Mouse (Mus musculus) stomach, embryonic 16.5 days (tissue): ENCODE data around the gene Rras2. TPM values are rescaled to one million over a fixed set of nuclear protein-coding genes. Genes with fewer than 3 reads are reported as not detected.

Source experiments
- ATAC-seq: fragments of 200-750 bp; cut with Nextera tagmentation; 2 replicates; pipeline ENCODE4 v1.8.0; 2017; ENCODE audit warnings: moderate number of reproducible peaks, moderate TSS enrichment; ENCODE audit not compliant: insufficient read depth, low FRiP score
- H3K27ac ChIP-seq: fragments of 300-500 bp; sonication (generic); 2 replicates; pipeline ENCODE4 v1.5.1; 2014; ENCODE audit warnings: low read length
- H3K27me3 ChIP-seq: fragments of 300-500 bp; sonication (generic); 2 replicates; pipeline ENCODE4 v1.6.1; 2014; ENCODE audit warnings: low read length, control low read depth, mixed read lengths; ENCODE audit not compliant: control insufficient read depth, insufficient read depth
- H3K36me3 ChIP-seq: fragments of 300-500 bp; sonication (generic); 2 replicates; pipeline ENCODE4 v1.6.1; 2014; ENCODE audit warnings: low read length; ENCODE audit not compliant: control insufficient read depth, insufficient read depth
- H3K4me1 ChIP-seq: fragments of 300-500 bp; sonication (generic); 2 replicates; pipeline ENCODE4 v1.6.1; 2014; ENCODE audit warnings: low read length, control low read depth, mixed read lengths; ENCODE audit not compliant: control insufficient read depth, insufficient read depth
- H3K4me2 ChIP-seq: fragments of 300-500 bp; sonication (generic); 2 replicates; pipeline ENCODE4 v1.6.1; 2014; ENCODE audit warnings: low read depth, low read length, mixed read lengths
- H3K4me3 ChIP-seq: fragments of 300-500 bp; sonication (generic); replicated peaks from 2 replicates; pipeline ENCODE4 v1.5.1; 2014; ENCODE audit warnings: mild to moderate bottlenecking, low read length
- H3K9ac ChIP-seq: fragments of 300-500 bp; sonication (generic); 2 replicates; pipeline ENCODE4 v1.6.1; 2014; ENCODE audit warnings: low read length
- H3K9me3 ChIP-seq: fragments of 300-500 bp; sonication (generic); replicated peaks from 2 replicates; pipeline ENCODE4 v1.6.1; 2016; ENCODE audit warnings: low read length, control low read depth; ENCODE audit not compliant: control insufficient read depth
- WGBS: fragments of 180-500 bp; shearing (Covaris S2); extraction: QIAGEN DNeasy Blood & Tissue Kit; methylation state at CpG from one replicate; pipeline ENCODE4 v1.1.7; 2014; 5-methylcytosine and 5-hydroxymethylcytosine counted together
- polyA plus RNA-seq: library from polyadenylated mRNA; unstranded; fragments of >200 nt; fragmentation: Nextera tagmentation; extraction: Ambion mirVana; gene quantifications from 2 replicates; pipeline ENCODE4 v1.2.1, GENCODE M21; 2015

Rras2 gene
- 19.5 and 22.9 TPM in 2 replicates for polyA plus RNA-seq

GRCm38 (mm10) chr7:114117444-114117905, at the start of gene Rras2:
Rras2 (minus strand) TSS chr7:114117781.
- ATAC-seq: peak; percentile 97
- under 1% methylated on average over 55 of the region's 55 CpGs for WGBS
- no peaks in the 10 kb centered on the region for H3K9me3 ChIP-seq
- H3K36me3 ChIP-seq: no peaks in the 10 kb centered on the region
- H3K9ac ChIP-seq: peak within 1 kb of the TSS; percentile 90
- no peaks in the 10 kb centered on the region for H3K27me3 ChIP-seq
- peak within 1 kb of the TSS; percentile 85 for H3K4me2 ChIP-seq
- peaks cover 9% of the 10 kb centered on the region for H3K4me1 ChIP-seq
- H3K27ac ChIP-seq: peak within 1 kb of the TSS; percentile 94
- peak within 1 kb of the TSS; percentile 86 for H3K4me3 ChIP-seq

GRCm38 (mm10) chr7:114162975-114163374, 45.4 kb upstream of the Rras2 start:
- no peaks in the 10 kb centered on the region for H3K36me3 ChIP-seq
- H3K27me3 ChIP-seq: no peaks in the 10 kb centered on the region
- no peaks in the 10 kb centered on the region for H3K4me1 ChIP-seq
- no peak overlapping the region for H3K9ac ChIP-seq
- no peak overlapping the region for H3K27ac ChIP-seq
- H3K9me3 ChIP-seq: no peaks in the 10 kb centered on the region
- WGBS: 75% methylated on average over 5 of the region's 5 CpGs
- no peak for ATAC-seq
- H3K4me2 ChIP-seq: no peak overlapping the region
- H3K4me3 ChIP-seq: no peak overlapping the region

GRCm38 (mm10) chr7:114161101-114161500, 43.5 kb upstream of the Rras2 start:
- Histone ChIP-seq H3K4me2 (no peak overlapping the region), H3K27ac (no peak overlapping the region), H3K36me3 (no peaks in the 10 kb centered on the region), H3K4me1 (no peaks in the 10 kb centered on the region), H3K27me3 (no peaks in the 10 kb centered on the region), H3K9me3 (no peaks in the 10 kb centered on the region), H3K4me3 (no peak overlapping the region), H3K9ac (no peak overlapping the region)
- no peak for ATAC-seq
- 76% methylated on average over 8 of the region's 8 CpGs for WGBS

DNA sequence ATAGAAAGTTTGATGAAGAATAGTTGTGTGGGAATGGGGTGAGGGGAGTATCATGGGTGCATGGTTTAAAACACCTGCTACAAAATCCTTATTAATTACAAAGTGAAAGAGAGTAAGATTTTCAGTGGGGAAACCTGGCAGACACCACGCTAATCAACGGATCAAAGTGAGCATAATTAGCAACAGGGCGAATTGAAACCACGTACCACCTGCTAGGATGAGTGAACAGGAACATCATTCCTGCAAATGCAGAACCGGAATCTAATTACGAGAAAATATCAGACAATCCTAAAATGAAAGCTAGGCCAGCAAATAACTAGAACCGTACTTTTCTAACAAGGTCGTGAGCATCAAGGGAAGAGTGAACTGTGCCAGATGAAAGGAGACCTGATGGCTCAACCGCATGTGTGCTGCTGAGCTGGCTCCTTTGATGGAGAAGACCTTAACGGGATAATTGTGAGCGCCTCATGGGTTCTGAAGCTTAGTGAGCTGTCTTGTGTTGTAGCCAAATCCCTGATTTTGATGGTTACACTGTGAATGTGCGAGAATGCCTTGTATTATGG, 40.2 kb upstream of the Rras2 start:
- no peaks in the 10 kb centered on the region for H3K36me3 ChIP-seq
- H3K4me3 ChIP-seq: no peak overlapping the region
- H3K27ac ChIP-seq: no peak overlapping the region
- 91% methylated on average over 12 of the region's 12 CpGs for WGBS
- no peak overlapping the region for H3K9ac ChIP-seq
- no peak overlapping the region for H3K4me2 ChIP-seq
- H3K9me3 ChIP-seq: no peaks in the 10 kb centered on the region
- H3K27me3 ChIP-seq: no peaks in the 10 kb centered on the region
- H3K4me1 ChIP-seq: no peaks in the 10 kb centered on the region
- no peak for ATAC-seq

DNA sequence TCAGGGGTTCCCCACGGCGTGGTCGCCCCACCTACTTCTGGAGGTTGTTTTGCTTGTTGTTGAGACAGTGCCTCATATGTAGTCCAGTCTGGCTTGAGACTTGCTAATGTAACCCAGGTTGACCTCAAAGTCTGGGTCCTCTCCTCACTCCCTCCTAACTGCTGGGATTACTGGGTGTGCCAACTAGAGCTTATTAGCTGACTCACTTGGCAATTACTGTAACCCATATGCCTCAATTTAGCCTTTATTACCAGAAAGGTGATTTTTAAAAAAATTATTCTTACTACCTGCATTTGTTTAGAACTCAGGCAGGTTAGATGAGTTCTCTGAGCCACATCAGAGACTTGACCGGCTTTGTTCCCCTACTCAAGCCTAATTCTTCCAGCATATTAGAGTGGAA, 38.8 kb upstream of the Rras2 start:
- Histone ChIP-seq H3K4me3 (no peak overlapping the region), H3K4me1 (no peaks in the 10 kb centered on the region), H3K9me3 (no peaks in the 10 kb centered on the region), H3K27me3 (no peaks in the 10 kb centered on the region), H3K36me3 (no peaks in the 10 kb centered on the region), H3K9ac (no peak overlapping the region), H3K4me2 (no peak overlapping the region), H3K27ac (no peak overlapping the region)
- no peak for ATAC-seq
- 91% methylated on average over 4 of the region's 4 CpGs for WGBS

DNA sequence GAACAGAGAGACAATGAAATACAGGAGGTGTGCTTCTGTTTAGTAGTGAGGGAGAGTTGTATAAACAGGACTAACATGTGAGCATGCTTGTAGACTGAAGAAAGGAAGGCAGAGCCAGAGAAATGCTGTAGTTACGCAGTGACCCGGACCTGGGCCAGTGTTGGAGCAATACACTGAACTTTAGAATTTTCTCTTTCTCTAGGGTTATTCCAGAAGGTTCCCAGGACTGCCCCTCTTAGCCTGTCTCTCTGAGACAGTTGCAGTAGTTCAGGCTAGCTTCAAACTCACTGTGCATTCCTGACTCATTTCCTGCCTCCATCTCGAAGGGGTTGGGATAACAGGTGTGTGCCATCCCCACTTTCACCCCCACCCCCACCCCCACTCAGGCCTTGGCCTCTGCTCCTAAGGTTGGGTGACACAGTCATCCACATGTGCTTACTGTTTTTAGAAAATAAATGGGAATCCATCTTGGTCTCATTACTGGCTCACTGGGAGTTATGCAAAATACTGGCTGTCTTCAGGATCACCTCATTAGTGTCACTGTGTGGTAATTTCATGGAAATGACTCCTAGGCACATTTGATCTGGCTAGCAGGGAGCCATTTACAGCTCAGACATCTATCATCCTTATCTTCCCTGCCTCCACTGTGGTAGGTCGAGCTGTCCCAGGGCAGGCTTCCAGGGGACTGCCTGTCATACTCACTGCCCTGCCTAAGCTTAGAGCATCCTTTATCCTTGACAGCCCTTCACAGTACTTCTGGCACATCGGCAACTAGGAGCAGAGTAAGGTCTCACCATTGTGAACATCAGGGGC, 37.7 kb upstream of the Rras2 start:
- no peak overlapping the region for H3K9ac ChIP-seq
- no peaks in the 10 kb centered on the region for H3K9me3 ChIP-seq
- WGBS: 42% methylated on average over 5 of the region's 5 CpGs
- H3K4me3 ChIP-seq: no peak overlapping the region
- H3K27ac ChIP-seq: no peak overlapping the region
- H3K4me1 ChIP-seq: no peaks in the 10 kb centered on the region
- ATAC-seq: no peak
- H3K36me3 ChIP-seq: no peaks in the 10 kb centered on the region
- no peaks in the 10 kb centered on the region for H3K27me3 ChIP-seq
- no peak overlapping the region for H3K4me2 ChIP-seq

DNA sequence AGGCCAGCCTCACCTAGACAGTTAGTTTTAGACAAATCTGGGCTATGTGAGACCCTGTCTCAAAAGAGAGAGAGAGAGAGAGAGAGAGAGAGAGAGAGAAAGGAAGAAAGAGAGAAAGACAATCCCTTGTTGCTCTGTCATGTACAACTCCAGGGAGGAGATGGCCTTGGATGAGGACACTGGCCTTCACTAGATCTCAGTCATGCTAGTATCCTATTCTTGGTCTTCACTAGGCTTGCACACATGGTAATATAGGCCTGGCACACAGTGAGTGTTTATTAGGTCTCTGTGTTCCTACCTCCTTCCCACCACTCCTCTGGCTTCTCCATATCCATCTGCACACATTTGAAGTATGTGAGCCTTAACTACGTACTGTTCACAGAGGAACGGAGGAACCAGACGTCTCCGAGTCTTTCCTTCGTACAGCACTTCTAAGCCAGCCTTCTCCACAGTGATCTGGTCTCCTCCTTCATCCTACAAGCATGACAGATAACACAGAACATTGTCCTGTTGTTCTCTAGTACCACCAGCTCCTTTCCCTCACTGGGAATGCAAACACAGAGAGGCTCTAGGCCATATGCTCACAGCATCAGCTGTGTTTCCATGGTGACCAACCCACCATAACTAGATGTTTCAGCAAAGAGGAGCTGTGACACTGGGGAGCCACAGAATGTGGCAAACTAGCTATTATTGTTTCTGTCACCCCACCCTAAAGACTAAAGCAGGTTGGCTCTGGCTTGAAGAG, 33.6 kb upstream of the Rras2 start:
- 84% methylated on average over 5 of the region's 5 CpGs for WGBS
- no peak for ATAC-seq

DNA sequence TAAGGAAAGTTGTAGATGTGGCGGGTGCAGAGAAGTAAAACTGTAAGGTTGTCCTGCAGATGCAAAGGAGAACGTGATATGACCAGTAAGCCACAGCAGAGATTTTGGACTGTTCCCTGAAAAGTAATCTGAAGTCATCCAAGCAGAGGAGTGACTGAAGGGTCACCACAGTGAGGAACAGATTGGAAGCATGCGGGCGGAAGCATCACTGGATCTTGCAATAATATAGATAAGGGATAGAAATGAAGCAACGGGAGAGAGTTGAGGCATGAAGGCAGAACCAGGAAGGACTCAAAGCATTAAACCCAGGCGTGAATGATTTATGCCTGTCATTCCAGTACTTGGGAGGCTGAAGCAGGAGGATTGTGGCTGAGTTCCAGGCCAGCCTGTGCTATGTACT, 32.0 kb upstream of the Rras2 start:
- no peak overlapping the region for H3K4me2 ChIP-seq
- WGBS: 88% methylated on average over 6 of the region's 6 CpGs
- no peak overlapping the region for H3K9ac ChIP-seq
- H3K9me3 ChIP-seq: no peaks in the 10 kb centered on the region
- H3K36me3 ChIP-seq: no peaks in the 10 kb centered on the region
- H3K4me1 ChIP-seq: no peaks in the 10 kb centered on the region
- H3K27me3 ChIP-seq: no peaks in the 10 kb centered on the region
- ATAC-seq: no peak
- H3K27ac ChIP-seq: no peak overlapping the region
- no peak overlapping the region for H3K4me3 ChIP-seq

More for the DNA sequence above, 33.6 kb upstream of the Rras2 start:
- H3K27me3 ChIP-seq: no peaks in the 10 kb centered on the region
- H3K9ac ChIP-seq: no peak overlapping the region
- no peak overlapping the region for H3K27ac ChIP-seq
- no peaks in the 10 kb centered on the region for H3K9me3 ChIP-seq
- no peak overlapping the region for H3K4me3 ChIP-seq
- H3K4me2 ChIP-seq: no peak overlapping the region
- no peaks in the 10 kb centered on the region for H3K36me3 ChIP-seq
- H3K4me1 ChIP-seq: no peaks in the 10 kb centered on the region

DNA sequence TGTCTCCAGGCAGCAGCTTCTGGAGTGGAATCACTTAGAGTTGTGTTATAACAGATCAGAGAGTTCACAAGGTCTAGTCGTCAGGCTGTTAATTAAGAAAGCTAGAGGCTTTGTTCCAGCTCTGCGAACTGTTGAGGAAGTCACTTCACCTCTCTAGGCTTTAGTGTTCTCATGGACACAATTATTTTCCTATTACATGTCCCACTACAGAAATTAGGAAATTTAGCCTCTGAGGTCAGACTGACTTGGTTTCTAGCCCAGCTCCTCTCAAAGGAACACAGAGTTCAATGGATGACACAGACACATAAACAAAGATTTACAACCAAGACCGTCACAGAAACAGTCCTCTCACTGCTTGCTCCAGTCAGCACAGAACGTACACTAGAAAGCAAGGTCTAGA, 31.6 kb upstream of the Rras2 start:
- no peaks in the 10 kb centered on the region for H3K27me3 ChIP-seq

More for the DNA sequence above, 31.6 kb upstream of the Rras2 start:
- Histone ChIP-seq H3K9ac (no peak overlapping the region), H3K4me1 (no peaks in the 10 kb centered on the region), H3K9me3 (no peaks in the 10 kb centered on the region), H3K4me3 (no peak overlapping the region), H3K4me2 (no peak overlapping the region), H3K36me3 (no peaks in the 10 kb centered on the region), H3K27ac (no peak overlapping the region)
- 53% methylated on average over 4 of the region's 4 CpGs for WGBS
- ATAC-seq: no peak
